Mouse (Mus musculus) WW6 (cell line): ENCODE measurements around the gene Snrnp48.

Source experiments
- DNase-seq: peaks from one replicate; pipeline ENCODE4 v3.0.0-alpha.2; 2013; ENCODE audit warnings: low read depth, low spot score

Snrnp48 gene

GRCm38 (mm10) chr13:38204702-38205482 is at the start of gene Snrnp48:
Gene Snrnp48 (plus strand): TSS chr13:38204938.
- DNase-seq, result peak; percentile 82

- no peak for DNase-seq
Measured at GRCm38 (mm10) chr13:38155523-38155922, 49.2 kb upstream of the Snrnp48 start.

GRCm38 (mm10) chr13:38157635-38158034 is 47.1 kb upstream of the Snrnp48 start:
- DNase-seq, result no peak

- no peak for DNase-seq
Measured at GRCm38 (mm10) chr13:38162002-38162401, 42.7 kb upstream of the Snrnp48 start.

GRCm38 (mm10) chr13:38162668-38163067 is 42.1 kb upstream of the Snrnp48 start:
- DNase-seq, result no peak

GRCm38 (mm10) chr13:38164932-38165331 is 39.8 kb upstream of the Snrnp48 start:
- no peak for DNase-seq

GRCm38 (mm10) chr13:38167056-38167455 is 37.7 kb upstream of the Snrnp48 start:
- DNase-seq, result no peak

GRCm38 (mm10) chr13:38170707-38171144 is 34.0 kb upstream of the Snrnp48 start:
- DNase-seq, result no peak

GRCm38 (mm10) chr13:38193406-38193805 is 11.3 kb upstream of the Snrnp48 start:
- no peak for DNase-seq

GRCm38 (mm10) chr13:38201413-38201812 is 3.3 kb upstream of the Snrnp48 start:
- DNase-seq, result no peak

GRCm38 (mm10) chr13:38204171-38204570 is 567 bp upstream of the Snrnp48 start:
- no peak for DNase-seq

GRCm38 (mm10) chr13:38211122-38211521 is 6.4 kb downstream of the Snrnp48 start:
- DNase-seq, result no peak

- no peak for DNase-seq
Measured at GRCm38 (mm10) chr13:38218686-38219085, 13.9 kb downstream of the Snrnp48 start.

- DNase-seq, result no peak
Measured at GRCm38 (mm10) chr13:38220331-38220730, 15.6 kb downstream of the Snrnp48 start.

- no peak for DNase-seq
Measured at GRCm38 (mm10) chr13:38230177-38230821, 25.6 kb downstream of the Snrnp48 start.

- no peak for DNase-seq
Measured at GRCm38 (mm10) chr13:38232411-38232810, 27.7 kb downstream of the Snrnp48 start.

- no peak for DNase-seq
Measured at GRCm38 (mm10) chr13:38232856-38233625, 28.3 kb downstream of the Snrnp48 start.

GRCm38 (mm10) chr13:38234651-38235050 is 29.9 kb downstream of the Snrnp48 start:
- DNase-seq, result no peak

GRCm38 (mm10) chr13:38235370-38235769 is 30.6 kb downstream of the Snrnp48 start:
- peak; percentile 29 for DNase-seq

- DNase-seq, result no peak
Measured at GRCm38 (mm10) chr13:38248151-38248550, 43.4 kb downstream of the Snrnp48 start.

- DNase-seq, result no peak
Measured at GRCm38 (mm10) chr13:38251226-38251625, 46.5 kb downstream of the Snrnp48 start.

- DNase-seq, result no peak
Measured at GRCm38 (mm10) chr13:38253696-38254095, 49.0 kb downstream of the Snrnp48 start.
